Mouse (Mus musculus) layer of hippocampus, postnatal 10 days (tissue): Measurements from ENCODE around the gene Cd34. TPM values are rescaled to one million over a fixed set of nuclear protein-coding genes. Genes with fewer than 3 reads are reported as not detected.

Experiments
- DNase-seq, 2 experiments: peaks; one replicate each; pipeline ENCODE4 v3.0.0; 2021; ENCODE audit warnings: low spot score in 2 of 2
- long read RNA-seq: library from polyadenylated mRNA; stranded (forward); transcript quantifications from one replicate; pipeline ENCODE4 v2.0.0, GENCODE M21; 2023
- total RNA-seq, 2 experiments: library from RNA; stranded (reverse); gene quantifications; 2 replicates each; pipeline ENCODE4 v1.2.3; 2021

Gene Cd34
- 10 to 100 TPM; 26.5 to 28.1 TPM for total RNA-seq
- long read RNA-seq, transcript Cd34-202 (8 exons, 2,554 nt): minor isoform, 8 of 31 reads
- long read RNA-seq, transcript Cd34-201 (8 exons, 2,454 nt): major isoform, 18 of 31 reads
- long read RNA-seq, partial matches to known transcripts: 3 of 31 reads
- long read RNA-seq, other reads (novel, unspliced or antisense): 2 of 31 reads

- DNase-seq: peak; percentile 19 to 33
Observed at GRCm38 (mm10) chr1:194938715-194939114, at the start of gene Cd34. Gene Cd34 (plus strand): TSS chr1:194938819.

DNA sequence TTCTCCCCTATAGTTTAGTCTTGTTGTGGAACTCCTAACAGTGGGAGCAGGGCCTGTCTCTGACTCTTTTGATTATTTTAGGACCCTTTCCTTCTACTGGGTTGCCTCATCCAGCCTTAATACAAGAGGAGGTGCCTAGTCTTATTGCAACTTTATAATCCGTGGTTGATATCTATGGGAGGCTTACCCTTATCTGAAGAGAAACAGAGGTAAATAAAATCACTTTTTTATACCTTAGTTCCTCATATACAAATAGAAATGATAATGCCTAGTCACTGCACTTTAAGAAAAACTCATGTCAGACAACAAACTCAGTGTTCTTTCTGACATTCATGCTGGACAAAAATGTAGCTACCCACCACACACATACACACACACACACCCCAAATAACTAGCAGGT, 44.1 kb upstream of the Cd34 start:
- DNase-seq: no peak

GRCm38 (mm10) chr1:194895287-194895686, 43.3 kb upstream of the Cd34 start:
- no peak for DNase-seq

GRCm38 (mm10) chr1:194901075-194901474, 37.5 kb upstream of the Cd34 start:
- no peak for DNase-seq

DNA sequence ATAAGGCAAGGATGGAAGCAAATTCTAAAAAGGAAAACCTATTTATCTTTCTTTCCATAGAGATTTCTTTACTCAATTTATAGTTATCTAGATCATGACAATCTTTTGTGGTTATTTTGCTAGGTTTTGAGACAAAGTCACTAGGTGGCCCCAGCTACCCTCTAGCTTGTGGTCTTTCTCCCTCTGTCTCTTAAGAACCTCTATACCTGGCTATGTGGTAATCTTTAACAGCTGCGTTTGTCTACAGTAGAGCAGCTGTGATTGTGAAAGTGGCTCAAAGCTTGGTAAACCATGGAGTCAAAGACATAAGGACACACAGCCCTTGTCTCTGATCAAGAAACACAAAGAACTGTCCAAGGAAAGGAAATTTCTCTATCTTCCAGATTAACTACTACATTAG, 36.8 kb upstream of the Cd34 start:
- DNase-seq: no peak

- DNase-seq: no peak
Observed at GRCm38 (mm10) chr1:194908956-194909355, 29.7 kb upstream of the Cd34 start.

GRCm38 (mm10) chr1:194925753-194926350, 12.8 kb upstream of the Cd34 start:
- no peak for DNase-seq

DNA sequence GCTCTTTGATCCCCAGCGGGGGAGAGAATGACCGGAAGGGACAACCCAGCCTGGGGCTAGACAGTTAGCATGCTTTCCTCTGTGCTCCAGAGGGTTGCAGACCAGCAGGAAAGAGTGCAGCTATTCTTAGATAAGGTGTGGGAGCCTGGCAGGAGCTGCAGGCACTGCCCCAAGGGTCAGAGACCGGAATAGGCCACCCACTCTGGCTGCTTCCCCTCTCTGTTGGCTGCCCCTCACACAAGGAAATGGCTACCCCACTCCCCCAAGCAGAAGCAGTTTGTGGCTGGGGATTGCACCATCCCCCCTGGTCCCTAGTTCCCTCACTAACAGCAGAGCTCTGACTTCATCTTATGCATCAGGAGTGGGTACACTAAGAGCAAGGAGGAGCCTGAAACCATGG, 10.7 kb upstream of the Cd34 start:
- no peak for DNase-seq

GRCm38 (mm10) chr1:194929275-194929971, 9.2 kb upstream of the Cd34 start:
- DNase-seq: no peak

DNA sequence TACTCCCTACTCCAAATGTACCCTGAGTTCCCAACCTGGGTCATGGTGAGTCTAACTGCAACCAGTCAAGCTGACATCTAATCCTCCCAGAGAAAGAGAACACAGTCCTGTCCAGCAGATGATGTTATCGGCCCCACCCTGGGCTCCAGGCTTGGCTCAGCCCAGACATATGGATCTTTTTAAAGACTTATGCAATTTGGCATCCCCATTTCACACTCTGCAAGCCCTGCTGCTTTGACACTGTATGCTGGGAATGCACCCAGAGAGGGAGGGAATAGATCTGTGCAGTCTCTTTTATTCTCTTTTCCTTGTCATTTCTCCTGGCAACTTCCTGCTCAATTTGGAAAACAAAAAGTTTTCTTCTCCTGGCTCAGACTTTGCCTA, 8.7 kb upstream of the Cd34 start:
- peak in 1 of 2 experiments; percentile 19 for DNase-seq

GRCm38 (mm10) chr1:194930706-194931105, 7.9 kb upstream of the Cd34 start:
- DNase-seq: no peak

- DNase-seq: no peak
Observed at GRCm38 (mm10) chr1:194935351-194935750, 3.3 kb upstream of the Cd34 start.

DNA sequence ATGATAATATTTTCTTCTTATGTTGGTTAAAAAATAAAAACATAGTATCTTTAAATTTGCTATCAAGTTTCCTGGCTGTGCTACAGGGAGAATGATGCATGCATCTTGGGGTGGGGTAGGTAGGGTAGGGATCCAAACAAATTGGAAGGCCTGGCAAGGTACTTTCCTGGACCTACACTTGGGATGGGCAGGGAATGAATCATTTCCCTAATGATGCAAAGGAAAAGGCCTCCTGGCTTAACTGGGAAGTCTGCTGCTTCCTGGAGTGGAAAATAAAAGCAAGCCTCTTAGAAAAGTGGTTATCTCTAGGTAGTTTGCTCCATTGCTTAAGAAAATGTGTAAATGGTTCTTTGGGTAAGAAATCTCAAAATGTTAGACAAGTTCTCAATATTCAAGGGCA, 2.9 kb downstream of the Cd34 start:
- no peak for DNase-seq

DNA sequence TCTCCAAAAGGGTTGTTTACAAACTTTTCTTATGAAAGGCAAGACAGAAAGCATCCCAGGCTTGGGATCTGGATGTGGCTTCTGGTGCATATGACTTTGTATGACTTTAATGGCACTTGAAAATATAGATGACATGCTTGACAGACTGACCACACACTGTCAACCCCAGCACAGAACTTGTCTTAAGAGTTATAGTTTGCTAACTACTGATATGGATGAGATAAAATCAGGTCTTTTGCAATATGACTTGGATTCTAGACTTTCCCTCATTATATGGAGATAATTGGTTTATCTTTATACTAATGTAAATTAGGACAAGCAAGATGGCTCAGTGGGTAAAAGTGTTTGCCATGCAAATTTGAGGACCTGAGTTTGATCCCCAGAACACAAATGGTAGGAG, 4.3 kb downstream of the Cd34 start:
- no peak for DNase-seq

DNA sequence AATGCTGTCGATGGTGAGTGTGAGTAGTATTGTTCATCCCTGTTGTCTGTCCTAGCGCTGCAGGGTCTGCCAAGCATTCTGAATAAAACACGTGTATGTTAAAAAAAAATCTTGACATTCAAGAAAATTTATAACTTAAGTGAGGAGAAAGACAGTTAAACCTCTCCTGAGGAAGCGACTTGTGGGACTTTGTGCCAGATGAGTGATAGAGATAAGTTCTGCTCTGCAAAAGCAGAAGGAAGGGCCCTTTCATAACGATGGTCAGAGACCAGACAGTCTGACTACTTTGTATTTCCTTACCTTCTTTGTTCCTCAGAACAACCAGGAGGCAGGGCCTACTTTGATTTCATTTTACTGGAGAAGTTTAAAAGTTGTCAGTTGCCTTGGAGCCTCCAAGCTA, 4.9 kb downstream of the Cd34 start:
- no peak for DNase-seq

DNA sequence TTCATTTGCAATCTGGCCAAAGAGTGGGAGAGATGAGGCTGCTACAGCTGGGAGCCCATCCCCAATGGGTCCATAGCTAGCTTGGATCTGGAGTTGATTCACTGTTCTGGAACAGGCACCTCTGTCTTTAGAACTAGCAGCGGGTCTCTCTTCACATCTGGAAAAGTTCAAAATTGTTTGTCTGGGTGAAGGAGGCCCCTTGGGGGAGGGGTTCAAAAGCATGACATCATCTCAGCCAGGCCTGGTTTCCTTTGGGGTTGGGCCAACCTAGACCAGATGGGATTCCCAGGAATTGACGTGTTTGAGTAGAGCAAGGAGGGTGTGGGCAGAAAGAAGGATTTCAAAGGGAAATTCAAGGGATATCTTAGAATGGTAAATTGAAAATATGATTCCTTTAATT, 6.8 kb downstream of the Cd34 start:
- DNase-seq: no peak

DNA sequence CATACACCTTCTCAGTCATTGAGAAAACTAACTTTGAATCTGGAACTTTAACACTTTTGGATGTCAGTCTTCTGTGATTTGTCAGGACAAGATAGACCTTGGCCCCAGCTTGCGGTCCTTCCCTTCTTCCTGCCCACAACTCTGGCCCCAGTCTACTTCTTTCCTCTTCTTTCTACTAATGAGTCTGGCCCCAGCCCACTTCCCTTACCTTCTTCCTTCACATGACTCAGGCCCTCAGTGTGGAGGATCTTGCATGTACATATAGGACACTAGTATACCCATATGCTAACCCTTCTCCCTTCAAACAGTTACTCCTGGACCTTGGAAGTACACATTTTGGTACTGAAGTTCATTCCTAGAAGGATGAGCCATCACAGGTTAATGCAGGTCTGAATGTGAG, 7.8 kb downstream of the Cd34 start:
- DNase-seq: no peak

GRCm38 (mm10) chr1:194950913-194951312, 12.3 kb downstream of the Cd34 start:
- DNase-seq: peak in 1 of 2 experiments; percentile 22

- no peak for DNase-seq
Observed at GRCm38 (mm10) chr1:194952891-194953290, 14.3 kb downstream of the Cd34 start.

DNA sequence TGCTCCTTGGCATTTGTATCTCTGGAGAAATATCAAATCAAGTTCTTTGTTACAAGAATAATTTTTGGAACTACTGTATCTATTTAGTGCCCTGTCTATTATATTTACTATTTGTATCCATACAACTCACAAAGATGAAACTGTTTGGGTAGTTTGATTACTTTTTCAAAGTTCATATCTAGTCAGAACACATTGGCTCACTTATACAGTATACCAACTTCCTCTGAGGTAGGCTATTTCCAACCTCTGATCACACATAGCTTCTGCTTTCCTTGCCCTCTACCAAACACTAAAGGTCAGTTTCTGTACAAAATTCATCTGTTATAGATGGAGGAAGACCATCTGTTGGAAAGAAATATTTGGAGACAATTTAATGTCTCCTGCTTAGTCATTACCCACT, 16.1 kb downstream of the Cd34 start:
- no peak for DNase-seq

- DNase-seq: no peak
Observed at GRCm38 (mm10) chr1:194955749-194956148, 17.1 kb downstream of the Cd34 start.

GRCm38 (mm10) chr1:194957021-194957420, 18.4 kb downstream of the Cd34 start:
- DNase-seq: no peak

- DNase-seq: peak; percentile 79 to 85
Observed at GRCm38 (mm10) chr1:194962181-194962580, 23.6 kb downstream of the Cd34 start.
